Mouse (Mus musculus): ENCODE measurements around the gene Kansl2.
"Not testable (repeated sequence)": the region's sequence is repeated elsewhere in the genome, so short reads cannot be mapped to it uniquely, and the experiment has no call there.

Kansl2 gene

DNA sequence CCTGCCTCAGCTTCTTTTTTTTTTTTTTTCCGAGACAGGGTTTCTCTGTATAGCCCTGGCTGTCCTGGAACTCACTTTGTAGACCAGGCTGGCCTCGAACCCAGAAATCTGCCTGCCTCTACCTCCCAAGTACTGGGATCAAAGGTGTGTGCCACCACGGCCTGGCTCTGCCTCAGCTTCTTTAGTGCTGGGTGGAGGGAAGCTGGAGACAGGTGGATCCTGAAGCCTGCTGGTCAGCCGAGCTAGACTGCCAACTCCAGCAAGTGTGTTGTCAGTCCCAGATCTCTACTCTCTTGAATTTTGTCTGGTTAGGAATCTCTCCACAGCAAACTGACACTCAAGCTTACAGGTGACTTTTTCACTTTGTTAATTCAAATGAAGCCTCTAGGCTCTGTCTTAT is 1.9 kb upstream of the Kansl2 start:
- DNase-seq: no peak

- no peak for DNase-seq
These were observed 981 bp downstream of the Kansl2 start for GRCm38 (mm10) chr15:98533035-98533531.

GRCm38 (mm10) chr15:98532281-98532680 is 1.8 kb downstream of the Kansl2 start:
- no peak for DNase-seq

GRCm38 (mm10) chr15:98528066-98528563 is 5.9 kb downstream of the Kansl2 start:
- no peak for DNase-seq

DNA sequence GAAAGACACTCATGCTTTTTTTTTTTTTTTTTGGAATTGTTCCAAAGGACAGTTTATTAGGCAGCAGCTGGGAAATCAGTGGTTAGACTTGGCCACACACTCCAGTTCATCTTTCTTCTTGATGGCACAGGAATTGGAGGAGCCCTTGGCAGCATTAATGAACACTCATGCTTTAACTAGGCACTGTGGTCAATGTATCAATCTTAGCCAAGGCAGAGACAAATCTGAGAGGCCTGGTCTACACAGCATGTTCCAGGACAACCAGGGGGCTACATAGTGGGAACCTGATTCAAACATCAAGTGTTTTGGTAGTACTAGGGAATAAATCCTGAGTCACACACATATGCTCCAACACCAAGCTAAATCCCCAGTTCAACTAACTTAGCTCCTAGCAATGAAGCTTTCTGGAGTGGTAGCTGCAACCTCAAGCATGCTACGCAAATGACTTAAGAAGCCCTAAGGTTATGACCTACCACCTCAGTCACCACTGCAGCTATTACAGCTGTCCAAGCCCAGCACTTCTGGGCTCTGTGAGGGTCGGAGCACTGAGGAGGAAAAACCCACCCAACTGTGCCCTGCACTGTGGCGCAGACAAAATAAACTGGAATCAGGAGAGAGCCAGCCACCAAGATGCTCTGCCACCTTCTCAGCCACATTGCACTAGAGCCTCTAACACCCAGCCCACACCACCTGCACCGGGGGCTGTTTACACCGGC is 6.8 kb downstream of the Kansl2 start:
- DNase-seq: no peak

- no peak for DNase-seq
These were observed 8.0 kb downstream of the Kansl2 start for GRCm38 (mm10) chr15:98526057-98526456.

DNA sequence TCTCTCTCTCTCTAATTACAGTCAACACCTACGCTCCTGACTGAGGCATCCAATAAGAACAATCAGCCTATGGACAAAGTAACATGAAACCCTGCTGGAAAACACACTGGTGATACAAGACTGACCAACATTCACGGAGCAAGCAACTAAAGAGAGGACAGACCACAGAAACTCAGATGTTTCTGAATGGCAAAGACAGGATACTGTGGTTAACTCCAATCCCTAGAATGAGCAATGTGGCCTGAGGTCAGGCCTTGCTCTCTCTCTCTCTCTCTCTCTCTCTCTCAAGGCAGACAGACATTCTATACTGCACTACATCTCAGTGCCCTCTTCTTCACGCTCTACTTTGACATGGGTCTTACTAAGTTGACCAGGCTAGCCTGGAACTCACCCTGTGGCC is 12.8 kb downstream of the Kansl2 start:
- no peak for DNase-seq

- peak; percentile 34 for DNase-seq
These were observed 16.4 kb downstream of the Kansl2 start for GRCm38 (mm10) chr15:98517380-98518355.

- not testable (repeated sequence) for DNase-seq
These were observed 19.2 kb downstream of the Kansl2 start for GRCm38 (mm10) chr15:98514845-98515244.

DNA sequence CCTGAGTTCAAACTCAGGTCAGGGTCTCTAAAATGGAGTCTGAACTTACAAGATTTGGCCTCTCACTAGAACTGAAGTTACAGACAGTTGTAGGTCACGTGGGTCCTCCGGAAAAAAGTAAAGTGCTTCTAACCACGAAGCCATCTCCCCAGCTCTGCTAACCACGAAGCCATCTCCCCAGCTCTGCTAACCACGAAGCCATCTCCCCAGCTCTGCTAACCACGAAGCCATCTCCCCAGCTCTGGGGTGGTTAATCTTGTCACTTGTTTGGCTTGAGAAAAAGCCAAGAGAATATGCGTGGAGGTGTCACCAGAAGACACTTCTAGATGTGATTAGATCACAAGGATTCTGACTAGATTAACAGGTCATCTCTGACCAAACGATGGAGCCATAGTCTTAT is 19.9 kb downstream of the Kansl2 start:
- no peak for DNase-seq

- DNase-seq: not testable (repeated sequence)
These were observed 20.4 kb downstream of the Kansl2 start for GRCm38 (mm10) chr15:98513676-98514075.

- DNase-seq: no peak
These were observed 21.2 kb downstream of the Kansl2 start for GRCm38 (mm10) chr15:98512799-98513321.

GRCm38 (mm10) chr15:98512232-98512631 is 21.8 kb downstream of the Kansl2 start:
- DNase-seq: no peak

GRCm38 (mm10) chr15:98511386-98511928 is 22.6 kb downstream of the Kansl2 start:
- DNase-seq: no peak

GRCm38 (mm10) chr15:98510438-98511385 is 23.4 kb downstream of the Kansl2 start:
- DNase-seq: peak; percentile 81

- no peak for DNase-seq
These were observed 24.7 kb downstream of the Kansl2 start for GRCm38 (mm10) chr15:98509387-98509786.

DNA sequence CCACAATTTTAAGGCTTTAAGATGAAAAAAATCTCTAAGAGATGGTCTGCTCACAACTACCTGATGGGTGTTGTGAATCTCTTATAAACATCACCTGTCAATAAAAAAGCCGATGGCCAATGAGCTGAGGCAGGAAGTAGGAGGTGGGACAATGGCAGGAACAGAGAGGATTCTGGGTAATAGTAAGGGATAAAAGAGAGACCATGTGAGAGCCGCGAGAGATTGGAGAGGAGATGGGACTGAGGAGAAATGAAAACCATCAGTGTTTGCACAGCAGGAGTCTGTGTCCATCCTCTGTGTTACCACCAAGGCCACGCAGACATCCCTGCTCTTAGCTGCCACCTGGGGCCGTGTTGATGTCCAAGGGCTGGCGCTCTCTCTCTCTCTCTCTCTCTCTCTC is 26.7 kb downstream of the Kansl2 start:
- DNase-seq: no peak

DNA sequence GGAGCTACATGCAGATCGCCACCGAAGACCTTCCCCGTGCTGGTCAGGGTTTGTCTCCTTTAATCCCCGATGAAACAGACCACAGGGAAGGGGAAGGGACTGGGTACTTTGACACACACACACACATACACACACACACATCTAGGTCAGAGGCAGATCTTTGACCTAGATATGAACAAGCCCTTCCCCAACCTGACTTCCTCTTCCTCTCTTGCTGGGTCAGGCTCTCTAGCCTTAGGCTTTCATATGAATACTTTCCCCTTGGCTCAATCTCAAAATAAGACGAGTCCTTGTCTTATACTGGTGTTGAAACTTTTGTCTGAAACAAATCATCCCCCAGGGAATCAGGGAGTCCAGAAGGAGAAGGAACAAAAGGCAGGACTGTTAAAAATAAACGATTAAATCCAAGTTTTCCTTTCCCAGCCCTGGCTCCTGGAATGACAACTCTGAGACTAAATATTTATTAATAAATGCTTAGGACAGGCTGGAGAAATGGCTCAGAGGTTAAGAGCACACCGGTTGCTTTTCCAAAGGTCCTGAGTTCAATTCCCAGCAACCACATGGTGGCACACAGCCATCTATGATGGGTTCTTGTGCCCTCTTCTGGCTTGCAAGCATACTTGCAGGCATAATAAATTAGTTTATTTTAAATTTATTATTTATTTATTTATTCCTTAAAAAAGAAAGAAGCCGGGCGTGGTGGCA is 27.7 kb downstream of the Kansl2 start:
- DNase-seq: no peak

DNA sequence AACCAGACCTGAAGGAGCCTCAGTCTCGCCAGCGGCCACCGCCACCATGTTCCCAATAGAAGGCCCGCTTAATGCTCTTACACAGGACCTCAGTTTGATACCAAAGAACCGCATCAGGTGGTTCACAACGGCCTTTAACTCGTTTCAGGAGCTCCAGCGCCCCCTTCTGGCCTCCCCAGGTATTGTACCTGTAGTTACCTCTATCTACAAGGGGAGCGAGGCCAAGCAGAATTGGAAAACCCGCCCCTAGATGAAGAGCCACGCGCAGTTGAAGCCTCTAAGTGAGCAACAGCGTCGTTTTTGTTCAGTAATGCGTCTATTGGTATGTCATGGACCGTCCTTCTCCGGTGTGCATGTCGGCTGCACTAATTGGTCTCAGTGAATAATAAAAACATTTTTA is 29.6 kb downstream of the Kansl2 start:
- DNase-seq: peak; percentile 79

DNA sequence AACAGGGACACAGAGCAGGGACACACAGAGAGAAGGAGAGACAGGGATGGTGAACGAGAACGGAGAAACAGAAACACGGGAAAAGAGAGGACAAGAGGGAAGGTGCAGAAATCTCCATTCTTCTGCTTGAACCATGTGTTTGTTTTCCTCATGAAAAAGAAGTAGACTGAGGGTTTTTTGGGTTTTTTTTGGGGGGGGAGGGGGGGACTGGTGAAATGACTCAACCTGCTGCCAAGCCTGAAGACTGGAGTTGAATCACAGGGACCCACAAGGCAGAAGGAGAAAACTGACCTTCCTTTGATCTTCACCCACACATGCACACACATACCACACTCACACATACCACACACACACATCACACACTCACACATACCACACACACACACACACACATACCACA is 30.7 kb downstream of the Kansl2 start:
- DNase-seq: no peak

DNA sequence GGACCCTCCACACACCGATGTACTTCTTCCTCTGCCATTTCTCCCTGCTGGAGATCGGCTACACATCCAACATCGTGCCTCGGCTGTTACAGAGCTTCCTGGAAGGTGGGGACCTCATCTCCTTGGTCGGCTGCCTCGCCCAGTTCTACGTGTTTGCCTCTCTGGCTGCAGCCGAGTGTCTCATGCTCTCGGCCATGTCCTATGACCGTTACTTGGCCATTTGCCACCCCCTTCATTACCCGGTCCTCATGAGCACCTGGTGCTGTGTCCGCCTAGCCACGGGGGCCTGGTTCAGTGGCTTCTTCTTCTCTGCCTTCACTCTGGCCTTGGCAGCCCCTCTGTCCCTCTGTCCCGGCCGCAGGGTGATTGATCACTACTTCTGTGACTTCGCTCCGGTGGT is 36.4 kb downstream of the Kansl2 start:
- no peak for DNase-seq
